Mouse (Mus musculus) neutrophil, adult 5-6 weeks (primary cell): ENCODE results near the gene Lyve1. TPM values are rescaled to one million over a fixed set of nuclear protein-coding genes. Genes with fewer than 3 reads are reported as not detected.
"Not testable (repeated sequence)": the region's sequence is repeated elsewhere in the genome, so short reads cannot be mapped to it uniquely, and the experiment has no call there.

ENCODE experiments used
- ATAC-seq: fragments of 151-379, 151-347 bp; 2 replicates; pipeline ENCODE4 v1.8.0; 2017; ENCODE audit warnings: mild to moderate bottlenecking, moderate TSS enrichment; ENCODE audit not compliant: insufficient number of reproducible peaks, poor library complexity, low FRiP score, severe bottlenecking; ENCODE audit errors: extremely low read depth
- total RNA-seq: library from RNA; stranded (forward); fragments of 200-1000 nt; gene quantifications from 2 replicates; pipeline ENCODE4 v1.2.3, GENCODE M21; 2017

Gene Lyve1
- total RNA-seq: not detected in 2 replicates

- ATAC-seq: no peak
Observed at GRCm38 (mm10) chr7:110862751-110863289, at the start of gene Lyve1. Lyve1 (minus strand) TSS chr7:110863239.

DNA sequence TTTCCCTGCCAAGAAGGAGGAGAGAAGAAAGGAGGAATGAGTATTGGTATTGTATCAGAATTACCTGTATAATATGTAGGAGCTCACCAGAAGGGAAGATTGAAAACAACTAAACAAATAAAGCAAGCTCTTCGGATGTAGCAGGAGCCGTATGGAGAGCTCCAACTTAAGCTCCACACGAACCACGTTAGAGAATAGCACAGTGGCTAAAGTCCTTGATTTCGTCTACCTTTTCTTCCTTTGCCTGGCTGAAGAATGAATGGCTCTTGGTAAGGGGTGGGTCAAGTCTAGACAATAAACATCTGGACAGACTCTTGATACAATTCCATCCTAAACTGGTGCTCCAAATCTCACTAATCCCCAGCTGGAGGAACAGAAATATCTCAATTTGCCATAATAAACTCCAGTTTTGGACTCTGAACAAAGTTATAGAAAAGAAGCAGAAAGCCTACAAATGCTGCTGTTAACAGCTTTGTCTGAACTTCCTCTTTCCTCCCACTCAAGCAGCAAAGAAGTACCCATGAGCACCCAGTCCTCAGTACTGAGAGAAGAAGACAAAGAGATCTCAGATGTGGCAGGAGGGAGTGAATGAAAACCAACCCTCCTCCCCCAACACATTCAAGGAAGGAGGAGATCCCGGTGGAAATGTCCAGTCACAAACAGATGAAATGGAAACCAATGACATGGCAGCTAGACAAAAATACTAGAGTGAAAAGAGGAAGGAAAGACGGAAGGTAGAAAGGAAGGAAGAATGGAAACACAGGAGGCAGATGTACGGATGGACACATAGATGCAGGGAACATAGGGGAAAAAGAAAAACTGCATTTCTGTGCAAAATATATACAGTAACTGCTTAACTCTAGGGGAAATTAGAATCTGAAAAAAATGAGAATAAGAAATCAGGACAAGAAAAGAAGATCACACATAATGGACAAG, 45.4 kb upstream of the Lyve1 start:
- peak; percentile 83 for ATAC-seq

DNA sequence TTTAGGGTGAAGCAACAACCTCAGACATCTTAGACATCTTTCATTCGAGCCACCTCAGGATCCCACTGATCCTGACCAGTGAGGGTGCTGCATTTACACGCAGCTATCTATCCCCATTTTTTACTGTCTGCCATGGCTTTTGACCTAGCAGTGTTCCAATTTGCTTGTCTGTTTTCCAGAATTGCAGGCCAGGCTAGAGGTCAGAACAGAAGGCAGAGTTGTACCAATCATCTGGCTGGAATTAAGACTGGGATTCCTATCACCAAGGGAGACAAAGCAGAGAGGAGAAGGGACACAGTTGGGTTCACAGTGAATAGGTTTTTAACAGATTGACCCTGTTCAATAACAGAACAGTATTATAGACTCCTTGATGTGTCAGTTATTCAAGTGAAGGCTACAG, 43.5 kb upstream of the Lyve1 start:
- ATAC-seq: no peak

DNA sequence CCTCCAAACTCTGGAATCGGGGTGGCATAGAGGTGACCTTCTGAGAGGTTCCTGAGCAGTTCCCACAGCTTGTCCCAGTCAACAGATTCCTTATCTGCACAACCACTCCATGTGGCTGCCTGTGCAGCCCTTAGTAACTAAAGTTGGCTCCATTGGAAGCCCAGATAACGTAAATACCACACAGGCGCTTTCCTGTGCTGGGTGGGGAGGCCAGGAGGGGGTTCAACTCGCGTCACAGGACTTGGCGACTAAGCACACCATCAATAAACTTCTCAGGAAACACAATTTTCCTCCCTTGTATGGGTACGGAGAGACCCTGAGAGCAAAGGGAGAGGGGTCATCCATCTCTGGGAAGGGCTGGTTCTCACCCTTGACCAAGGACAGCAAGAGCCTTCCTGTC, 40.2 kb upstream of the Lyve1 start:
- ATAC-seq: no peak

- no peak for ATAC-seq
Observed at GRCm38 (mm10) chr7:110897202-110897601, 34.2 kb upstream of the Lyve1 start.

GRCm38 (mm10) chr7:110896453-110896852, 33.4 kb upstream of the Lyve1 start:
- ATAC-seq: no peak

DNA sequence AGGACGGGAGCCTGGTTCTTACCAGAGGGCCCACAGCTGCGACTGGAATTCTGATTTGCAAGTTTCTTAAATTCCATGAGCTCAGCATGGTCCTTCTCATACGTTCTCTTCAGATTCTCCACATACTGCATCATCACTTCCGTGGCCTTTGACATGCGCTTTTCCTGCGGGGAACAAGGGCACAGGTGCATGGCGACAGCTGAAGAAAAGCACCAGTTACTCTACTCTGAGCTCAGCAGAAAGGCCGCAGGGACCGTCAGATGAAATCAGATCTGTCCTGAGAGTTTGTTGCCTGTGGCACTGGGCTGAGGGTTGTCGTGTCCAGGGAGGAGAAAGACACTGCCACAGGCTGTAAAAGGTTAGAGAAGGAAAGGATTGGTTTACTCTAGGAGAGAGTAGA, 32.7 kb upstream of the Lyve1 start:
- ATAC-seq: not testable (repeated sequence)

GRCm38 (mm10) chr7:110894673-110895072, 31.6 kb upstream of the Lyve1 start:
- peak; percentile 56; the same call in 1 of the 2 replicates for ATAC-seq

- peak; percentile 16; the same call in 1 of the 2 replicates for ATAC-seq
Observed at GRCm38 (mm10) chr7:110893943-110894610, 31.0 kb upstream of the Lyve1 start.

DNA sequence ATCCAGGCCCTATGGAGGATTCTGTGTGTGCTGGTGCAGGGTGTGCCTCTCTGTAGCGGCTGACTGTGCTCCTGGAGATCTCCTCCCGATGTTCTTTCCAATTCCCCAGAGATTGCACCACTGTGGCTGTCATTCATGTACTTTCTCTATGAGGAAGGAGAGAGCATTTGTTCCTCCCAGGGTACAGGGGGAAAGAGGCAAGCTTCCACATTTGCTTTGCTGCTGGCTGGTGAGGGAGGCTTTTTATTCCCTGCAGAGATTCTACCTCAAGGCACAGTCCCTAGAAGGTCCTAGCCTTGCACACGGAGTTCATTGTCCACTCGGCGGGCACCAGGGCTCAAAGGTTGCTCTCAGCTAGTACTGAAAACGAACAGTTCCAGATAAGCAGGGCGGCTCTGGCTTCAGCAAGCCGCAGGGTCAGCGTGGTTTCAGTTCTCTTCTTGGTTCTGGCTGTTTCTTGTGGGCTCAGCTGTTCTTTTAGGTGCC, 28.5 kb upstream of the Lyve1 start:
- ATAC-seq: no peak

- ATAC-seq: no peak
Observed at GRCm38 (mm10) chr7:110881746-110882333, 18.8 kb upstream of the Lyve1 start.

DNA sequence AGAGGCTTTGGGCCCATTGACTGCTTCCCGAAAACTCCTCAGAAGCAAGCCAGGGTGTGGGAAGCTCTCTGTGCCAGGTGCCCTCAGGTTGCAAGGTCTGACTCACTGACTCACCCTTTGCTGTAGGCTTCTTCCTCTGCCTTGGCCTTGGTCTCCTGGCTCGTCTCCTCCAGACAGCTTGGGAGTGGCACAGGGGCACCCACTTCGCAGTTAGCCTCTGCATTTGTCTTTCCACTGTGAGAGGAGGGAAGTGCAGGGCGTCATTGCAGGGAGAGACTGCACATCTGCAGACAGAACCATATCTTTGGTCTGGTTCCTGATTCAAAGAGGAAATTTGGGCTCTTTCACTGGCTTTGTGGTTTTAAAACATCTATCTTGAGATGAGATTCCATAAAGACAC, 15.0 kb upstream of the Lyve1 start:
- ATAC-seq: no peak

- no peak for ATAC-seq
Observed at GRCm38 (mm10) chr7:110876965-110877364, 13.9 kb upstream of the Lyve1 start.

DNA sequence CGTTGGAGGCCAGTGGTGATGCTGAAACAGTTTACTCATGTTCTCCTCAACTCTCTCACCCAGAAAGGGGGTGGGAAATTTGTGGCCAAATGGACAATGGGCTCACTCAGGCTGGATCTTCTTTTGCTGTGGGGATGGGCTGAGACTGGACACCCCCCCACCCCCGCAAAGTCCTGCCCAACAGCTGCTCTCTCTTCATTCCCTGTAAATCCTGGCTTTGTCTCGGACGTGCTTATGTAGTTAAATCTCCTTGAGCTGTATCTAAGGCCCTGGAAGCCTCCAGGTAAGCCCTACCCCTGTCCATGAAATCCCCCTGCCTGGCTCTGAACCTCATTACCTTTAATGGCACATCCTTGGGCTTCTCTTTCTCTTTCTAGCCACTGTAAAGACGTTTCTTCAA, 5.8 kb upstream of the Lyve1 start:
- ATAC-seq: no peak

DNA sequence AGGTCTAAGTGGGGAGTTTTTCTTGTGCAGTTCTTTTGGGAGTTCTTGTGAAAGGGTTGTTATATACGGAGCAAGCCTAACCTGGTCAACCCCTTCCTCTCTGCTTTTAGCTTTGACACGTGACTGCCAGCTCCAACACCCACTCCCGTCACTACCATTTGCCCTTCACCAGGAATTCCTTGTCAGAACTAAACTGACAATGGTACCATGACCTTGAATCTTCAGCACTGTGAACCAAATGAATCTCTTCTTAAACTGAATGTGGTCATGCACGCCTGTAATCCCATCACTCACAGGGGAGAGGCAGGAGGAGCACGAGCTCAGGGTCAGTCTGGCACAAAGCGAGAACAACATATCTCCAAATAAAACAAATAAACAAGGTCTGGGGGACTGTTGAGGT, 4.1 kb upstream of the Lyve1 start:
- ATAC-seq: no peak

GRCm38 (mm10) chr7:110866021-110866420, 3.0 kb upstream of the Lyve1 start:
- no peak for ATAC-seq

- ATAC-seq: no peak
Observed at GRCm38 (mm10) chr7:110865570-110865969, 2.5 kb upstream of the Lyve1 start.

- no peak for ATAC-seq
Observed at GRCm38 (mm10) chr7:110865038-110865437, 2.0 kb upstream of the Lyve1 start.

GRCm38 (mm10) chr7:110860129-110860528, 2.9 kb downstream of the Lyve1 start:
- peak; percentile 42; the same call in 1 of the 2 replicates for ATAC-seq
